Mouse (Mus musculus): ENCODE measurements around the gene Kynu. TPM values are rescaled to one million over a fixed set of nuclear protein-coding genes. Genes with fewer than 3 reads are reported as not detected.

The Kynu gene
- polyA plus RNA-seq, 1 experiment from 2014 or later, result 2.2 TPM

- WGBS, result 59% methylated on average over 3 of the region's 3 CpGs
- no peak overlapping the region for H3K27ac ChIP-seq (replicated peaks)
- no peak overlapping the region for H3K4me3 ChIP-seq
- H3K4me1 ChIP-seq, result no peaks in the 10 kb centered on the region
- H3K36me3 ChIP-seq, result no peaks in the 10 kb centered on the region
- no peaks in the 10 kb centered on the region for H3K9me3 ChIP-seq (replicated peaks)
- DNase-seq (ENCODE audit: low spot score), result no peak
- no peaks in the 10 kb centered on the region for H3K27me3 ChIP-seq (ENCODE audit: low read depth, poor library complexity, severe bottlenecking)
These were observed 119.0 kb downstream of the Kynu start for GRCm38 (mm10) chr2:43674098-43674497.

- WGBS, result 88% methylated on average over 4 of the region's 4 CpGs
- Histone ChIP-seq H3K4me3 (no peak overlapping the region), H3K9me3 (replicated peaks) (no peaks in the 10 kb centered on the region), H3K27ac (replicated peaks) (no peak overlapping the region), H3K4me1 (no peaks in the 10 kb centered on the region), H3K27me3 (ENCODE audit: low read depth, poor library complexity, severe bottlenecking) (no peaks in the 10 kb centered on the region), H3K36me3 (no peaks in the 10 kb centered on the region)
- DNase-seq (ENCODE audit: low spot score), result no peak
These were observed 120.1 kb downstream of the Kynu start for GRCm38 (mm10) chr2:43675277-43675676.

- Histone ChIP-seq H3K27me3 (ENCODE audit: low read depth, poor library complexity, severe bottlenecking) (no peaks in the 10 kb centered on the region), H3K36me3 (no peaks in the 10 kb centered on the region), H3K27ac (replicated peaks) (no peak overlapping the region), H3K4me3 (no peak overlapping the region), H3K4me1 (no peaks in the 10 kb centered on the region), H3K9me3 (replicated peaks) (no peaks in the 10 kb centered on the region)
- WGBS, result 82% methylated on average over 2 of the region's 2 CpGs
- DNase-seq (ENCODE audit: low spot score), result no peak
These were observed 135.3 kb downstream of the Kynu start for GRCm38 (mm10) chr2:43690402-43690801.

DNA sequence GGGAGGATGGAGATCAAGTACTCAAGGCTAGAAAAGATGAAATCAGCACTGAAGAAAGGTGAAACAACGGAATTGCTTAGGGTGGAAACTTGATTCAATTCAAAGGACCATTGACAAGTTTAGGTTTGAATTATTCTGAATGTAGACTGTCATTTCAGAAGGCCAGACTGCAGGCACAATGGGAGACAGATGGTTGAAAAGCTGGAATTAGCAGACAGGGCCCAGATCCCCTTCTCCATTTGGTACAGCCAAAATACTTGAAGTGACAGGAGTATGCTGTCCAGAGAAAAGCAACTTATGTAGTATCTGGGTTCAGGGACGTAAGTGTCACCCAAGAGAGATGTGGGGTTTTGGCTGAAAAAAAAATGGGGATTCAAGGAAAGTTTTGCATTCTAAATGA is 136.2 kb downstream of the Kynu start:
- DNase-seq (ENCODE audit: low spot score), result no peak
- H3K9me3 ChIP-seq (replicated peaks), result no peaks in the 10 kb centered on the region
- no peaks in the 10 kb centered on the region for H3K27me3 ChIP-seq (ENCODE audit: low read depth, poor library complexity, severe bottlenecking)
- no peaks in the 10 kb centered on the region for H3K4me1 ChIP-seq
- H3K36me3 ChIP-seq, result no peaks in the 10 kb centered on the region
- H3K4me3 ChIP-seq, result no peak overlapping the region
- H3K27ac ChIP-seq (replicated peaks), result no peak overlapping the region
- WGBS, result 87% methylated on average over 2 of the region's 2 CpGs

GRCm38 (mm10) chr2:43695635-43696034 is 140.5 kb downstream of the Kynu start:
- Histone ChIP-seq H3K36me3 (no peaks in the 10 kb centered on the region), H3K4me1 (no peaks in the 10 kb centered on the region)
- WGBS, result 90% methylated on average over 3 of the region's 3 CpGs

GRCm38 (mm10) chr2:43712611-43713138 is 157.5 kb downstream of the Kynu start:
- no peaks in the 10 kb centered on the region for H3K9me3 ChIP-seq (replicated peaks)
- H3K27ac ChIP-seq (replicated peaks), result no peak overlapping the region
- WGBS, result 93% methylated on average over 2 of the region's 2 CpGs
- DNase-seq (ENCODE audit: low spot score), result no peak
- no peaks in the 10 kb centered on the region for H3K4me1 ChIP-seq
- no peak overlapping the region for H3K4me3 ChIP-seq
- H3K27me3 ChIP-seq (ENCODE audit: low read depth, poor library complexity, severe bottlenecking), result no peaks in the 10 kb centered on the region
- no peaks in the 10 kb centered on the region for H3K36me3 ChIP-seq

More at GRCm38 (mm10) chr2:43695635-43696034, 140.5 kb downstream of the Kynu start:
- Histone ChIP-seq H3K27ac (replicated peaks) (no peak overlapping the region), H3K9me3 (replicated peaks) (no peaks in the 10 kb centered on the region), H3K27me3 (ENCODE audit: low read depth, poor library complexity, severe bottlenecking) (no peaks in the 10 kb centered on the region), H3K4me3 (no peak overlapping the region)
- no peak for DNase-seq (ENCODE audit: low spot score)

GRCm38 (mm10) chr2:43722446-43723103 is 167.4 kb downstream of the Kynu start:
- Histone ChIP-seq H3K27me3 (ENCODE audit: low read depth, poor library complexity, severe bottlenecking) (no peaks in the 10 kb centered on the region), H3K27ac (replicated peaks) (peak overlapping the region; percentile 71), H3K4me1 (peaks cover 6% of the 10 kb centered on the region), H3K4me3 (peak overlapping the region; percentile 41), H3K9me3 (replicated peaks) (no peaks in the 10 kb centered on the region), H3K36me3 (no peaks in the 10 kb centered on the region)
- peak; percentile 72 for DNase-seq (ENCODE audit: low spot score)
- WGBS, result 27% methylated on average over 14 of the region's 14 CpGs

DNA sequence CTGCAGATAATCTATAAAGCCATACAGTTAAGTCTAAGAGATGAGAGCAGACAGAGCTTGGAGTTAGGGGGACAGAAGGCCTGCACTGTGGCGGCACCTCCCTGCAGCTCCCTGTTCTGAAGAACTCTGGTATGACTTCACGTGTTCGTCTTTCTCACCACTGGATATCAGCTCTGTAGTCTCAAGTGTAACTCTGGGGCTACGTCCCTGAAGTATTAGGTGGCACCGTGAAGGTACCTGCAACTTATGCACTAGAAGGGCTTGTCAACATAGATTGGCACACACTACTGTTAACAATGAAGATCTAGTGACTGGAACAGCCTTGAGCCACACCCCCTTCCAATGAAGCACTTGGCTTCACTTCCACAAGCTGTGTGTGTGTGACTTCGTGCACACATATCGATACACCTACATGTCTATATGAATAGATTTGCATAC is 168.0 kb downstream of the Kynu start:
- Histone ChIP-seq H3K9me3 (replicated peaks) (no peaks in the 10 kb centered on the region), H3K27me3 (ENCODE audit: low read depth, poor library complexity, severe bottlenecking) (no peaks in the 10 kb centered on the region), H3K36me3 (no peaks in the 10 kb centered on the region), H3K4me1 (peaks cover 6% of the 10 kb centered on the region), H3K4me3 (peak overlapping the region; percentile 41), H3K27ac (replicated peaks) (peak overlapping the region; percentile 71)
- peak; percentile 18 for DNase-seq (ENCODE audit: low spot score)
- WGBS, result 62% methylated on average over 7 of the region's 7 CpGs

GRCm38 (mm10) chr2:43727181-43727580 is 172.1 kb downstream of the Kynu start:
- WGBS, result 81% methylated on average over 5 of the region's 5 CpGs
- no peaks in the 10 kb centered on the region for H3K36me3 ChIP-seq
- H3K27ac ChIP-seq (replicated peaks), result no peak overlapping the region
- H3K4me3 ChIP-seq, result no peak overlapping the region
- no peak for DNase-seq (ENCODE audit: low spot score)
- H3K27me3 ChIP-seq (ENCODE audit: low read depth, poor library complexity, severe bottlenecking), result no peaks in the 10 kb centered on the region
- H3K4me1 ChIP-seq, result peaks cover 6% of the 10 kb centered on the region
- H3K9me3 ChIP-seq (replicated peaks), result no peaks in the 10 kb centered on the region

- no peak overlapping the region for H3K27ac ChIP-seq (replicated peaks)
- H3K4me3 ChIP-seq, result no peak overlapping the region
- 84% methylated on average over 8 of the region's 8 CpGs for WGBS
- no peak for DNase-seq (ENCODE audit: low spot score)
- H3K4me1 ChIP-seq, result peaks cover 6% of the 10 kb centered on the region
- H3K27me3 ChIP-seq (ENCODE audit: low read depth, poor library complexity, severe bottlenecking), result no peaks in the 10 kb centered on the region
- H3K9me3 ChIP-seq (replicated peaks), result no peaks in the 10 kb centered on the region
- H3K36me3 ChIP-seq, result no peaks in the 10 kb centered on the region
These were observed 172.6 kb downstream of the Kynu start for GRCm38 (mm10) chr2:43727693-43728092.

DNA sequence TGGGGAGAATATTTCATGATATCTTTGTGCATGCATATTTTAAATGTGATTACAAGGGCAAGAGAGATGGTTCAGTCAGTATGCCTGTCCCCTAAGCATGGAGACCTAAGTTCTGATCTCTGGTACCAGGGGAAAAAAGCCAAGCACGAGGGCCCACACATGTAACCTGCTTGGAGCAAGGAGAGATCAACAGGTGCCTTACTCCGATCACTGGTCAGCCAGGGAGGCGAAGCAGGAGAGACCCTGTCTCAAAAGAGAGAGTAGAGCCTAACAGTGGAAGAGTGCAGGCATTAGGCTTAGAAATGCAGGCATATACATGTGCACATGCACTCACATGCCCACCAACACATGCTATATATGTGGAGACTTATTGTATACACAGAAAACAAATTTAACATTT is 173.7 kb downstream of the Kynu start:
- no peaks in the 10 kb centered on the region for H3K36me3 ChIP-seq
- no peaks in the 10 kb centered on the region for H3K4me1 ChIP-seq
- no peak overlapping the region for H3K27ac ChIP-seq (replicated peaks)
- DNase-seq (ENCODE audit: low spot score), result no peak
- no peaks in the 10 kb centered on the region for H3K9me3 ChIP-seq (replicated peaks)
- no peaks in the 10 kb centered on the region for H3K27me3 ChIP-seq (ENCODE audit: low read depth, poor library complexity, severe bottlenecking)
- WGBS, result 86% methylated on average over 3 of the region's 3 CpGs
- no peak overlapping the region for H3K4me3 ChIP-seq

Measured in midbrain, embryonic 10.5 days (tissue).